Mouse (Mus musculus): ENCODE measurements around the gene Slc25a33. TPM values are rescaled to one million over a fixed set of nuclear protein-coding genes. Genes with fewer than 3 reads are reported as not detected.
A peak's percentile ranks its signal among the peaks of the same experiment; 100 is the strongest.

Gene Slc25a33
- total and polyA plus RNA-seq, 3 experiments = 18.7 to 29.0 (median 26.7) TPM

DNA sequence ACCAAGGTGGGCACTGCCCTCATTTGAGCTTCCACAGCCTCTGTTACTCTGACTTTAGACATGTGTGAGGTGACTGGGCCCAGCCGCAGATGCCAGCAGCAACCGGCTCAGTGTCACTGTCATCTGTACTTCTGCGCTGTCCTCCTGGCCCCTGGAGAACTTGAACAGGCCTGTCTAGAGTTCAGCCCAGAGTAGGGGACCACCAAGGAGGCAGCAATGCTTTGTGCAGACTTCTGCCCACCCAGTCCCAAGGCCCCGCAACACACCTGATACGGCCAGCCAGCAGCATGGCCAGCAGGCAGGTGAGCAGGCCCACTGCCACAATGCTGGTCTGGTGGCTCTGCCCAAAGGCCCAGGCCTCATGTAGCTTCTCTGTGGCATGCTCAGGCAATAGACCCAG, 46.4 kb downstream of the Slc25a33 start:
- DNase-seq = no peak

DNA sequence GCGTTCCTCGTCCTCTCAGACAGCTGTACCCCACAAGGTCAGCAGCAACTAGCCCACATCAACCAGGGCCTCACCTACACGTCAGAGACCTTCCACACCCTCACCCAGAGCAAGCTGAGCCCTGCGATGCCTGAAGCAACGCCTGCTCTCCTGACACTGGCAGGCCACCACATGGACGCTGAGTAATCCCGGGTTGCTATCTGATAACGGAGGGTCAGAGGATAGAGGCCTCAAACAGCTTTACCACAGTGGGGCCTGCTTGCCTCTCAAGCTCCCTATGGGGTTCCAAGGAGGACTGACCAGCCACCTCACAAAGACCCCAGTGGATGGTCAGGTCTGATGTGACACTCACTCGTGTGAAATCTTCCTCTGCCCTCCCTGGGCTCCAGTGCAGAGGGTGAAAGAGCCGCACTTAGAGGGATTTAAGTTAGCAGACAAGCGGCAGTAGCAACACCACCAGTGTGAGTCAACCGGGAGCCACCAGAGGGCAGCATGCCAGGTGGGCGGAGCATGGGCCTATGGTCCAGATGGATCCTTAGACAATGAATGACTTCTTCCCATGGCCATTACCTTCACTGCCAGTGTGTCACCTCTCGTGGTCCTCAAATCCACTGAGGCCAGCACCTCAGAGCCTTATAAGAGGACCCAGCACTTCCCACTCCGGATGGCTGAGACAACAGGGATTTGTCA, 48.3 kb downstream of the Slc25a33 start:
- DNase-seq = peak; percentile 93

- no peak for DNase-seq
These were observed 49.1 kb downstream of the Slc25a33 start for GRCm38 (mm10) chr4:149724916-149725470.

GRCm38 (mm10) chr4:149723855-149724731, 50.0 kb downstream of the Slc25a33 start:
- DNase-seq = peak; percentile 31

DNA sequence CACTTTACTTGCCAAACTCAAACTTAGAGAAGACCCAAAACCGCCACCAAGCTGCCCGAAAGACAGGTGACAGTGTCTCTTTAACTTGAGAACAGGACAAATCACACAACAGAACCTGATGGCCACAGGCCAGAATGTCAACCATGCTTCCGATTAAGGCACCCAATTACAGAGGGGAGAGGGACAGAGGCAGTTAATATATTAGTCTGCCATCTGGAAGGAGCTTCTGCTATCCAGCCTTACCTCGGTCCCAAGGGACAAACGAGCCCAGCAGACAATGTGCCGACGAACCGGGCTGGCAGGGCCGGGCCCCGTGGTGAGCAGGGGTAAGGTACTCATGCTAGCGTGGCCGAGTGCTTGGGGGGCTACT, 51.1 kb downstream of the Slc25a33 start:
- no peak for DNase-seq

- DNase-seq = no peak
These were observed 51.7 kb downstream of the Slc25a33 start for GRCm38 (mm10) chr4:149722104-149723020.

DNA sequence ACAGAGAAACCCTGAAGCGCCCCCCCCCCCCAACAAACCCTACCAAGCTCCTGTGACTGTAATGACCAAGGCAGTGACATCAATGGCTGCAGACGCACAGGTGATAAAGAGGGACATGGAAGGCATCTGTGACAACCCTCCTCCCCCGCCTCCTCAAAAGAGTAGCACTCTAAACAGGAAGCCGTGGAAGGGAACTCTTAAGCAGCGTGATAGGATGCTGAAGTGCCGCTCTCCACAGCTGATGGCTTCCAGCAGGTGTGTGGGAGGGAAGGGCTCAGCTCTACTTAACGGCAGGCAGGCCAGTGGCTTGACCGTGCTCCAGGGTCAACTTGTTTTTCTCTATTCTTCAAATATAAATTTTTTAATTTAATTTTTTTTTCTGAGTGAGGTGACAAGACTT, 52.9 kb downstream of the Slc25a33 start:
- no peak for DNase-seq

- no peak for DNase-seq
These were observed 54.4 kb downstream of the Slc25a33 start for GRCm38 (mm10) chr4:149719686-149720085.

DNA sequence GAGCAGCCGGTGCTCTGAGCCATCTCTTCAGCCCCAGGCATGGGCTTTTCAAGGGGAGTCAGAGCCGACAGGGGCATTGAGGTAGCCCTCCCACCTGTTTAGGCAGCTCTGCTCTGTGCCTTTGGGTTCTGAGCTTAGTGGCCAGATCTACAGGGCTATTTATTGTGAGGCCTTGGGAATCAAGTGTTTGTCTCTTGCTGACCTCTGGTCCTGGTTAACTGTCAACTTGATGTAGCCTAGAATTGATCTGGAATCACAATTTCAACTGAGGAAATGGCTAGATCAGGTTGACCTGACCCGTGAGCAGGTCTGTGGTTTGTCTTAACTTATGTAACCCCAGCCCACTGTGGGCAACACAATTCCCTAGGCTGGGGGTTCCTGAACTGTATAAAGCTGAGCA, 59.5 kb downstream of the Slc25a33 start:
- DNase-seq = no peak

DNA sequence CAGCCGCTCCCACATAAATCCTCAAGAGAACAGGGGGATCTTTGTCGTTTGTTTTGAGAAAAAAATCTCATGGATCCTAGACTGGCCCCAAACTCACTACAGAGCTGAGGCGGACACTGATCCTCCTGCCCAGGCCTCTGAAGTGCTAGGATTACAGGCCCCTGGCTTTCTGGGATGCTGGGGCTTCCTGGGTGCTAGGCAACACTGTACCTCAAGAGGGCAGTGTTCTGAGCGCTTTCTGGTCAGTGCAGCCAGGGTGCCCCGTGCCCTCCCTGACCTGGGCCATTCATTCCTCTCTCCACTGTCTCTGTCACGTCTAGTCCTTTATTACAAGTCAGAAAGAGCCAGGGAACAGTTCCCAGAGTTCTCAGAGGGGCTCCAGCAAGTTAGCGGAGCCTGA, 62.1 kb downstream of the Slc25a33 start:
- DNase-seq = peak; percentile 38

DNA sequence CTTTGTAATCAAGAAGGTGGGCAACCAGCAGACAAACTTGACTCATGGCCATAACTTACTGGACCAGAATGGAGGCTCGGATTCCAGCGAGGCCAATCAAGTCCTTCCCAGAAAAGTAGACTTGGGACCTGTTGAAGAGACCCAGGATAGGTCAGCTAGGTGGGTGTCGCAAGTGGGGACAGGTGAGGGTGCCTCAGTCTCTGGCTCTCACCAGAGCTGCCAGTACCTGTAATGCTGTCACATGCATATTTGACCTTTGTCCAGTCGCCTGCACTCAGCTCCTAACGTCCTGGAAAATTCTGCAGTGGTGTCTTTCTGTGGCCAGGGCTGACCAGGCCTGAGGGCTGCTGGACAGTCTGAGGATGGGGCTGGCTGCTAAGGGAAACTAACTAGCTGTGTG, 62.6 kb downstream of the Slc25a33 start:
- no peak for DNase-seq

GRCm38 (mm10) chr4:149710510-149710909, 63.6 kb downstream of the Slc25a33 start:
- DNase-seq = peak; percentile 65

GRCm38 (mm10) chr4:149705941-149706340, 68.1 kb downstream of the Slc25a33 start:
- DNase-seq = no peak

DNA sequence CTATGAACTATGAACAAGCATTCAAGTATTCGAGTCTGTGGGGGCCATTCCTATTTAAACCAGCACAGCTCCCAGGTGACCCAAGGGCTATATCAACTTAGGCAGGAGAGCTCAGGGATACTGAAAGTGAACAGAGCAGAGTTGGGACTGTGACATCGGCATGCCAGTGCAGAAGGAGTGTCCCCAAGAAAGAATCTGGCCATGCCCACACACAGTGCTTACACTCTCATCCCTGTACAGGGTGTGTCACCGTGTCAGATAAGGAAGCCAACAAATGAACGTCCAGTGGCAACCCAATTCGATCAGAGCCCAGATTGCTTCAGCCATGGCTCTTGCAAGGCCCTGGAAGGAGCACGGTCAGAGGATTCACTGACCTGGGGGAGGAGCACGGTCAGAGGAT, 68.8 kb downstream of the Slc25a33 start:
- no peak for DNase-seq

GRCm38 (mm10) chr4:149702210-149702979, 71.7 kb downstream of the Slc25a33 start, which contains the start of gene Pik3cd:
Gene Pik3cd, minus strand, starts transcription at chr4:149702571.
- DNase-seq = peak; percentile 27

- DNase-seq = no peak
These were observed 72.5 kb downstream of the Slc25a33 start for GRCm38 (mm10) chr4:149701426-149702209.

DNA sequence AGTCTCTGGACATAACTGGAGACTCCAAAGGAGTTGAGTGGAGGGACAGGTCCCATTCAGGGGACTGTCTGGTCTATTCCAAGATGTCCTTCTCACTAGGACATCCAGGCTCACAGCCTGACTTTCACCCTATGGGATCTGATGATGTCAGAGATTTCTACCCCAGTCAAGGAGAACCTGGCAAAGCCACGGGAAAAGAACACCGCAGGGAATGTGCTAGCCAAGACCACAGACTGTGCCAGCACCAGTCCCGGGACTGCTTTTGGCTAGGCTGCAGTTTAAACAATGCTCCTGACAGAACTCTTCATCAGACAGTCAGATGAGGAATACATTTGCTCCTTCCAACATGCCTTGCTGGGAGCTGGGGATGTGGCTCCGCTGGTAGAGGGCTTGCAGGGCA, 74.1 kb downstream of the Slc25a33 start:
- no peak for DNase-seq

DNA sequence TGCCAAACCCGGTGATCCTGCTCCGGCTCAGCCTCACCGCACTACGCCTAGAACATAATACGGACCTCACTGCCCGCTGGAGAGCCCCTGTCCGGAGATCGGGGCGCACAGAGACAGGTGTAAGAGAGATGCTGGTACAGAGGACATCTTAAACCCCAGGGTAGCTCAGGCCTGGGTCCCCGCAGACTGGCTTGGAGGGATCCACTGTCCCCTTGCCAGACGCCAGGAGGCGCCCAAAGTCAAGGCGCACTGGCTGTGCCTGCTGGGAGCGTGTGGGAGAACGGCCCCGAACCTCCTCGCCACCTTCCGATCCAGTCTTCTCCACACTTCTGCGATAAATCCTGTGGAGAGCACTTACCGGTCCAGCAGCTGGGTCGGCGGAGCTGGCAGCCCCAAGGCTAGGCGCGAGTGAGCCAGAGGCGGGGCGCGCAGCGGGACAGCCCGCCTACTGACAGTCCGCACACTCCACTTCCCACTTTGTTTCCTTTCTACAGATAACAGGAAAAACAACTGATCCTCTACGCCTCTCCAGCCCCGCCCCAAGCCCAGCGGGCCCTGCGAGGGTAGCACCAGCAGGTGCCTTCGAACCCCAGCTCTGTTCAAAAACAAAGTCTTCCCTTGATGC, 75.8 kb downstream of the Slc25a33 start:
- DNase-seq = peak; percentile 70

DNA sequence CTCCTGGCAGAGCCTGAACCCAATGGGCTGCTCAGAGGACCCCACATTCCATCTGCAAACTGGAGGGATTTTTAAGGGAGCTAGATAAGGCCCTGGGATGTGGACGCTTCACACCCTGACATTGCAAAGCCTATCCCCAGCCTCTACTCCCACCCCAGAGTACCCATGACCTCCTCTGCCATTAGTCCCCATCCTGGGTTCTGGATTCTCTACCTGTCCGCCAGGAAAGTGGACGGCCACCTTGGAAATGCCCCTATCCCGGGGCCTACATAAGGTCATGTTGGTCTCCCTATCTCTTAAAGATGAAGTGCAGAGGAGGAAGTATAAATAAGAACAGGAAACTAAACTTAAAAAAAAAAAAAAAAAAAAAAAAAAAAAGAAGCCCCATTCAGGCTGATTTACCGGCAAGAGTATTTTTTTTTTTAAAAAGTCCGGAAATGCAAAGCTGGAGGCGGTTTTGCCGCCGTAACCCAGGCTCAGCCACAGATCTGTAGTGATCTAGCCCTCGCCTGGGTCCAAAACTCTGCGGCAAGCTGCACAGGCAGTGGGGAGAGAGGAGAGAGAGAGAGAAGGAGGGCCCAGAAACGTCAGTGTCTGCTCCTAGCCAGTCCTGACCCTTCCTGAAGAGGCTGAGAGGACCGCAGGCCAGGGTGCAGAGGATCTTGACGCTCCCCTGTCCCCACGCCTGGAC, 76.4 kb downstream of the Slc25a33 start:
- DNase-seq = no peak
